ENCODE assay signal across 16 mouse cellular contexts in the genomic region with DNA sequence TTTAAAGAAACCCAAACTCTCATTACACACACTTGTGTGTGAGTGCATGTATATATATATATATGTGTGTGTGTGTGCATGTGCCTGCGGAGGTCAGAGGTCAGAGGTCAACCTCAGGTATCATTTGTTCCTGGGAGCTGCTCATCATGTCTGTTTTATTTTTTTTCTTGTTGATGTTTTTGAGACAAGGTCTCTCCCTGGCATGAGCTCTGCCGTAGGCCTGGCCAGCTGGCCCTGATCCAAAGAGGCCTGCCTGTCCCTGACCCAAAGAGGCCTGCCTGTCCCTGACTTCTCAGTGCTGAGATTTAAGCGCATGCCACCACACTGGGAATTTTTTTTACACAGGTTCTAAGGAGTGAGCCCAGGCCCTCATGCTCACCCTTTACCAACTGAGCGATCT. TPM values are rescaled to one million over a fixed set of nuclear protein-coding genes. Genes with fewer than 3 reads are reported as not detected.
DNase-seq lines count a peak whose midpoint lies in the region; ATAC-seq and TF ChIP-seq lines count a peak whose summit lies in the region.
"Had no signal": no experiment of that assay in that cellular context is flagged by ENCODE, and none has a peak within 500 bp of the region (broad histone marks: within the 10 kb centered on the region; RNA-seq: fewer than 3 reads in every experiment).

No protein-coding gene starts in this region.

- H3K9ac ChIP-seq in heart, embryonic 13.5 days, result no peak overlapping the region
- H3K9ac ChIP-seq in liver, adult 2 months (ENCODE audit: low read depth, low read length), result no peak overlapping the region
- H3K9ac ChIP-seq in liver, embryonic 12.5 days, result no peak overlapping the region
- H3K9ac ChIP-seq: liver, embryonic 14.5 days had no signal

- TF ChIP-seq CTCF in liver, adult 2 months (IDR thresholded peaks at IDR 0.05; ENCODE audit: low read depth, low read length), result no peak

- ATAC-seq in heart, embryonic 13.5 days (ENCODE audit: extremely low read depth, insufficient number of reproducible peaks, low FRiP score, low TSS enrichment), result no peak
- ATAC-seq in liver, embryonic 12.5 days, result no peak
- ATAC-seq in CD4-positive, CD25-positive, alpha-beta regulatory T cell, adult 4 months, result no peak
- ATAC-seq: intestine, embryonic 16.5 days had no signal

- WGBS in heart, embryonic 13.5 days, result 53% methylated on average over 4 of the region's 4 CpGs
- 30% methylated on average over 4 of the region's 4 CpGs for WGBS in liver, adult 2 months
- WGBS in liver, embryonic 12.5 days (ENCODE audit: insufficient replicate concordance), result 70% methylated on average over 4 of the region's 4 CpGs

- H3K27ac ChIP-seq in heart, embryonic 13.5 days (replicated peaks), result peak overlapping the region; percentile 21; the same call in 1 of the 2 replicates
- H3K27ac ChIP-seq in liver, adult 2 months (replicated peaks; ENCODE audit: insufficient read depth, low read depth, low read length), result peak overlapping the region; percentile 75
- no peak overlapping the region for H3K27ac ChIP-seq in liver, embryonic 12.5 days
- H3K27ac ChIP-seq: heart, adult 2 months; liver, embryonic 14.5 days had no signal

- H3K79me2 ChIP-seq in liver, adult 2 months (ENCODE audit: control insufficient read depth, insufficient read depth, low read length), result no peaks in the 10 kb centered on the region

- no peaks in the 10 kb centered on the region for H3K27me3 ChIP-seq in heart, embryonic 13.5 days (replicated peaks)
- no peaks in the 10 kb centered on the region for H3K27me3 ChIP-seq in liver, adult 2 months (ENCODE audit: control insufficient read depth, insufficient read depth, low read length)
- H3K27me3 ChIP-seq in liver, embryonic 12.5 days (replicated peaks), result no peaks in the 10 kb centered on the region

- no peaks in the 10 kb centered on the region for H3K36me3 ChIP-seq in heart, embryonic 13.5 days
- H3K36me3 ChIP-seq in liver, adult 2 months (ENCODE audit: control insufficient read depth, insufficient read depth, low read length), result no peaks in the 10 kb centered on the region
- H3K36me3 ChIP-seq in liver, embryonic 12.5 days, result no peaks in the 10 kb centered on the region

- H3K4me2 ChIP-seq in heart, embryonic 13.5 days, result no peak overlapping the region
- H3K4me2 ChIP-seq in liver, embryonic 12.5 days, result no peak overlapping the region

- no peak for TF ChIP-seq POLR2A in liver, adult 2 months (IDR thresholded peaks at IDR 0.05; ENCODE audit: extremely low read depth, insufficient read depth, low read length)

- H3K4me3 ChIP-seq in heart, embryonic 13.5 days, result no peak overlapping the region
- no peak overlapping the region for H3K4me3 ChIP-seq in liver, adult 2 months (ENCODE audit: insufficient read depth, low read depth, low read length)
- H3K4me3 ChIP-seq in liver, embryonic 12.5 days, result no peak overlapping the region
- H3K4me3 ChIP-seq: heart, adult 2 months had no signal

- no peaks in the 10 kb centered on the region for H3K9me3 ChIP-seq in heart, embryonic 13.5 days
- no peaks in the 10 kb centered on the region for H3K9me3 ChIP-seq in liver, embryonic 12.5 days (replicated peaks)

- no peak for DNase-seq in heart, adult 9 months (ENCODE audit: low spot score in 2 of 2)
- peak; percentile 92 for DNase-seq in liver, adult 2 months (ENCODE audit: extremely low read depth, low read depth, low spot score)
- DNase-seq in adrenal gland, adult 2 months, result peak; percentile 93
- DNase-seq in kidney, postnatal 25 days, result peak; percentile 54 to 56
- DNase-seq in natural killer cell, adult 2 months (ENCODE audit: low spot score in 2 of 2), result no peak
- DNase-seq: midbrain, embryonic 14.5 days; thymus, postnatal 14 days had no signal

- H3K4me1 ChIP-seq in heart, embryonic 13.5 days, result peaks cover 20% of the 10 kb centered on the region
- peaks cover 11% of the 10 kb centered on the region for H3K4me1 ChIP-seq in liver, adult 2 months (ENCODE audit: control insufficient read depth, insufficient read depth, low read length)
- 0 out of 2 replicates have a peak, but pooled peaks cover 10% of the 10 kb centered on the region for H3K4me1 ChIP-seq in liver, embryonic 12.5 days

RNA-seq across cellular contexts. Expression of a gene that starts 24.1 kb away (rescaled TPM):
- not detected in 2 replicates for polyA plus RNA-seq in heart, embryonic 13.5 days (2015; fragmentation: Nextera tagmentation; extraction: Ambion mirVana)
- not detected in 2 replicates for total RNA-seq in liver, adult 2 months (2014; rRNA removed)
- polyA plus RNA-seq in liver, adult 2 months (2012; rRNA removed), result not detected in 2 replicates
- not detected in 2 replicates for polyA plus RNA-seq in liver, embryonic 12.5 days (2016; fragmentation: Nextera tagmentation; extraction: Ambion mirVana)
- total RNA-seq in adrenal gland, adult 2 months (2021), result not detected
- polyA plus RNA-seq in adrenal gland, adult 2 months (2012; rRNA removed), result not detected in 2 replicates
- polyA plus RNA-seq in CD4-positive, CD25-positive, alpha-beta regulatory T cell, adult 4 months (2017; shearing (Covaris generic)), result under 1 TPM in 1 of 2 experiments, not detected in 1; 0.94 TPM
- total RNA-seq: heart, adult 2 months; left cerebral cortex, adult 18-20 months had no signal
- polyA plus RNA-seq: cortical plate, adult 2 months; heart, adult 2 months; intestine, embryonic 16.5 days; midbrain, embryonic 14.5 days; spleen, adult 2 months had no signal

Comparison
In these comparisons a context has a peak if more than half of its experiments do, and no peak if none do; other contexts are left out.
1. DNase-seq: peak in liver, adult 2 months (single experiment), adrenal gland, adult 2 months (single experiment) and kidney, postnatal 25 days (2 of 2); none in heart, adult 9 months (0 of 2) and natural killer cell, adult 2 months (0 of 2).